Mouse (Mus musculus) forebrain, embryonic 14.5 days (tissue): ENCODE results near the gene Rora. TPM values are rescaled to one million over a fixed set of nuclear protein-coding genes. Genes with fewer than 3 reads are reported as not detected.

Source experiments
- ATAC-seq: fragments of 200-750 bp; cut with Nextera tagmentation; 2 replicates; pipeline ENCODE4 v1.8.0; 2017; ENCODE audit warnings: mild to moderate bottlenecking, moderate library complexity
- DNase-seq: peaks from one replicate; pipeline ENCODE4 v3.0.0-alpha.2; 2015; ENCODE audit warnings: low spot score
- H3K27ac ChIP-seq: fragments of 300-500 bp; sonication (generic); 2 replicates; pipeline ENCODE4 v1.5.1; 2014; ENCODE audit warnings: low read depth, mild to moderate bottlenecking, control low read depth, low read length, moderate library complexity
- H3K27me3 ChIP-seq: fragments of 300-500 bp; sonication (generic); replicated peaks from 2 replicates; pipeline ENCODE4 v1.6.1; 2014; ENCODE audit warnings: low read length, control low read depth, mixed read lengths; ENCODE audit not compliant: control insufficient read depth, insufficient read depth
- H3K36me3 ChIP-seq: fragments of 300-500 bp; sonication (generic); 2 replicates; pipeline ENCODE4 v1.6.1; 2014; ENCODE audit warnings: low read length, control low read depth; ENCODE audit not compliant: control insufficient read depth, insufficient read depth
- H3K4me1 ChIP-seq: fragments of 300-500 bp; sonication (generic); 2 replicates; pipeline ENCODE4 v1.6.1; 2014; ENCODE audit warnings: antibody characterized with exemption, low read length, control low read depth; ENCODE audit not compliant: control insufficient read depth, insufficient read depth
- H3K4me2 ChIP-seq: fragments of 300-500 bp; sonication (generic); 2 replicates; pipeline ENCODE4 v1.6.1; 2014; ENCODE audit warnings: mild to moderate bottlenecking, control low read depth, low read length
- H3K4me3 ChIP-seq: fragments of 300-500 bp; sonication (generic); 2 replicates; pipeline ENCODE4 v1.5.1; 2014; ENCODE audit warnings: low read depth, low read length, control low read depth
- H3K9ac ChIP-seq: fragments of 300-500 bp; sonication (generic); 2 replicates; pipeline ENCODE4 v1.6.1; 2014; ENCODE audit warnings: mild to moderate bottlenecking, low read length, control low read depth, moderate library complexity
- H3K9me3 ChIP-seq: fragments of 300-500 bp; sonication (generic); replicated peaks from 2 replicates; pipeline ENCODE4 v1.6.1; 2016; ENCODE audit warnings: low read length, control low read depth, mixed read lengths; ENCODE audit not compliant: control insufficient read depth
- WGBS: fragments of 180-500 bp; shearing (Covaris S2); extraction: QIAGEN DNeasy Blood & Tissue Kit; methylation state at CpG from one replicate; pipeline ENCODE4 v1.1.7; 2014; 5-methylcytosine and 5-hydroxymethylcytosine counted together
- polyA plus RNA-seq: library from polyadenylated mRNA; unstranded; fragments of >200 nt; fragmentation: Nextera tagmentation; extraction: Ambion mirVana; gene quantifications from 2 replicates; pipeline ENCODE4 v1.2.1, GENCODE M21; 2014

Rora gene
- polyA plus RNA-seq, 1 experiment from 2014 or later, result 15.2 TPM

- H3K4me2 ChIP-seq, result no peak overlapping the region
- WGBS, result 84% methylated on average over 7 of the region's 7 CpGs
- DNase-seq, result no peak
- H3K4me1 ChIP-seq, result peaks cover 9% of the 10 kb centered on the region
- H3K27ac ChIP-seq, result no peak overlapping the region
- no peaks in the 10 kb centered on the region for H3K9me3 ChIP-seq
- no peak for ATAC-seq
- no peak overlapping the region for H3K4me3 ChIP-seq
- no peaks in the 10 kb centered on the region for H3K36me3 ChIP-seq
- H3K27me3 ChIP-seq, result peaks cover 12% of the 10 kb centered on the region; the same call in 1 of the 2 replicates
- no peak overlapping the region for H3K9ac ChIP-seq
Observed at GRCm38 (mm10) chr9:69297766-69298375, 644.3 kb downstream of the Rora start.

GRCm38 (mm10) chr9:69298566-69299335 lies 645.2 kb downstream of the Rora start:
- Histone ChIP-seq H3K36me3 (no peaks in the 10 kb centered on the region), H3K27ac (no peak overlapping the region), H3K9me3 (no peaks in the 10 kb centered on the region), H3K9ac (no peak overlapping the region), H3K4me1 (peaks cover 12% of the 10 kb centered on the region), H3K4me2 (no peak overlapping the region), H3K27me3 (0 out of 2 replicates have a peak, but pooled peaks cover 6% of the 10 kb centered on the region), H3K4me3 (no peak overlapping the region)
- ATAC-seq (no peak), DNase-seq (no peak)
- WGBS, result 79% methylated on average over 12 of the region's 12 CpGs

GRCm38 (mm10) chr9:69299484-69299883 lies 645.9 kb downstream of the Rora start:
- ATAC-seq (no peak), DNase-seq (no peak)
- Histone ChIP-seq H3K9ac (no peak overlapping the region), H3K27me3 (0 out of 2 replicates have a peak, but pooled peaks cover 6% of the 10 kb centered on the region), H3K27ac (no peak overlapping the region), H3K4me3 (no peak overlapping the region), H3K4me2 (no peak overlapping the region), H3K36me3 (no peaks in the 10 kb centered on the region), H3K4me1 (peaks cover 12% of the 10 kb centered on the region), H3K9me3 (no peaks in the 10 kb centered on the region)
- WGBS, result 68% methylated on average over 2 of the region's 2 CpGs

GRCm38 (mm10) chr9:69300296-69300695 lies 646.7 kb downstream of the Rora start:
- Histone ChIP-seq H3K9ac (no peak overlapping the region), H3K36me3 (no peaks in the 10 kb centered on the region), H3K4me2 (no peak overlapping the region), H3K27ac (no peak overlapping the region), H3K4me1 (peaks cover 12% of the 10 kb centered on the region), H3K4me3 (no peak overlapping the region), H3K27me3 (0 out of 2 replicates have a peak, but pooled peaks cover 6% of the 10 kb centered on the region), H3K9me3 (no peaks in the 10 kb centered on the region)
- 92% methylated on average over 8 of the region's 8 CpGs for WGBS
- ATAC-seq (no peak), DNase-seq (no peak)

- H3K9ac ChIP-seq, result no peak overlapping the region
- 8% methylated on average over 9 of the region's 9 CpGs for WGBS
- no peak overlapping the region; the same call in 1 of the 2 replicates for H3K27ac ChIP-seq
- no peaks in the 10 kb centered on the region for H3K9me3 ChIP-seq
- DNase-seq (no peak), ATAC-seq (no peak)
- H3K4me2 ChIP-seq, result peak overlapping the region; percentile 18; the same call in 1 of the 2 replicates
- H3K4me1 ChIP-seq, result peaks cover 12% of the 10 kb centered on the region
- no peak overlapping the region for H3K4me3 ChIP-seq
- 0 out of 2 replicates have a peak, but pooled peaks cover 6% of the 10 kb centered on the region for H3K27me3 ChIP-seq
- no peaks in the 10 kb centered on the region for H3K36me3 ChIP-seq
Observed at GRCm38 (mm10) chr9:69301445-69301844, 647.9 kb downstream of the Rora start.

GRCm38 (mm10) chr9:69301955-69302354 lies 648.4 kb downstream of the Rora start:
- ATAC-seq, result no peak
- peak overlapping the region; percentile 18; the same call in 1 of the 2 replicates for H3K4me2 ChIP-seq
- WGBS, result 10% methylated on average over 4 of the region's 4 CpGs
- H3K27ac ChIP-seq, result no peak overlapping the region; the same call in 1 of the 2 replicates
- 0 out of 2 replicates have a peak, but pooled peaks cover 6% of the 10 kb centered on the region for H3K27me3 ChIP-seq
- no peak overlapping the region for H3K9ac ChIP-seq
- H3K4me1 ChIP-seq, result peaks cover 14% of the 10 kb centered on the region
- DNase-seq, result no peak
- no peaks in the 10 kb centered on the region for H3K9me3 ChIP-seq
- no peak overlapping the region for H3K4me3 ChIP-seq
- H3K36me3 ChIP-seq, result no peaks in the 10 kb centered on the region

GRCm38 (mm10) chr9:69302846-69303245 lies 649.3 kb downstream of the Rora start:
- WGBS, result 3% methylated on average over 5 of the region's 5 CpGs
- Histone ChIP-seq H3K4me1 (peaks cover 14% of the 10 kb centered on the region), H3K27me3 (0 out of 2 replicates have a peak, but pooled peaks cover 6% of the 10 kb centered on the region), H3K36me3 (no peaks in the 10 kb centered on the region), H3K4me2 (no peak overlapping the region), H3K4me3 (no peak overlapping the region), H3K9me3 (no peaks in the 10 kb centered on the region), H3K27ac (no peak overlapping the region), H3K9ac (no peak overlapping the region)
- no peak for DNase-seq
- ATAC-seq, result no peak

- WGBS, result 69% methylated on average over 4 of the region's 4 CpGs
- Histone ChIP-seq H3K4me2 (no peak overlapping the region), H3K4me1 (peaks cover 14% of the 10 kb centered on the region), H3K36me3 (no peaks in the 10 kb centered on the region), H3K9ac (no peak overlapping the region), H3K27ac (no peak overlapping the region), H3K27me3 (0 out of 2 replicates have a peak, but pooled peaks cover 6% of the 10 kb centered on the region), H3K4me3 (no peak overlapping the region), H3K9me3 (no peaks in the 10 kb centered on the region)
- DNase-seq (no peak), ATAC-seq (no peak)
Observed at GRCm38 (mm10) chr9:69303346-69303944, 649.9 kb downstream of the Rora start.
